Comparison of ENCODE assay signal across 24 mouse cellular contexts in the genomic region with DNA sequence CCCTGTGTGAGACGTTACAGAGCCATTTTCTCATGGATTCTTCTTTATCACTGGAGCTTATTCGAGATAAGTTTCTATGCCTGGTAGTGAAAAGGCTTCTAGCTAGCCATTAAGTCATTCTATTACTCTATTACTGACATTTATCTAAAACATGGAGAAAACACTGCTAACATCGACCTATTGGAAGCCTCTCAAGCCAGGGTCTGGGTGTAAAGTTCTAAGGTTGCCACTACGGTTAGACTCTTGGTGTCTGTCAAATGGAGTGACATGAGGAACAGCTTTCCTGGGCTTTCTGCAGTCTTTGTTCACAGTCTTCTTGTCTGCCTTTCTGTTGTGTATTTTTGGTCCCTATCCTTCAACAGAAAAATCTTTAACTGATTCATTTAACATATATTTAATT. TPM values are rescaled to one million over a fixed set of nuclear protein-coding genes. Genes with fewer than 3 reads are reported as not detected.
DNase-seq lines count a peak whose midpoint lies in the region; ATAC-seq and TF ChIP-seq lines count a peak whose summit lies in the region.
"Had no signal": no experiment of that assay in that cellular context is flagged by ENCODE, and none has a peak within 500 bp of the region (broad histone marks: within the 10 kb centered on the region; RNA-seq: fewer than 3 reads in every experiment).

No protein-coding gene starts in this region.

- TF ChIP-seq CTCF in intestine, postnatal 0 days (IDR thresholded peaks at IDR 0.05; ENCODE audit: low read depth), result no peak
- TF ChIP-seq CTCF in kidney, adult 2 months (conservative IDR thresholded peaks at IDR 0.05; ENCODE audit: insufficient read depth, insufficient read length, low read depth, low read length), result no peak
- no peak for TF ChIP-seq CTCF in liver, adult 2 months (IDR thresholded peaks at IDR 0.05; ENCODE audit: low read depth, low read length)

- ATAC-seq in intestine, postnatal 0 days, result 0 out of 2 replicates have a peak, but pooled peaks have one; percentile 60
- no peak for ATAC-seq in intestine, embryonic 15.5 days
- ATAC-seq: activated CD4-positive, CD25-positive, alpha-beta regulatory T cell, adult 4 months; CD4-positive, CD25-positive, alpha-beta regulatory T cell, adult 4 months; Patski had no signal

- no peaks in the 10 kb centered on the region for H3K4me1 ChIP-seq in intestine, postnatal 0 days (replicated peaks; ENCODE audit: control insufficient read depth, insufficient read depth, low read length)
- H3K4me1 ChIP-seq in intestine, embryonic 15.5 days (replicated peaks), result no peaks in the 10 kb centered on the region
- peaks cover 2% of the 10 kb centered on the region; the same call in 1 of the 2 replicates for H3K4me1 ChIP-seq in kidney, adult 2 months (ENCODE audit: control insufficient read depth, insufficient read depth, low read length)
- peaks cover 27% of the 10 kb centered on the region for H3K4me1 ChIP-seq in liver, adult 2 months (ENCODE audit: control insufficient read depth, insufficient read depth, low read length)

- H3K27ac ChIP-seq in intestine, postnatal 0 days (ENCODE audit: low read depth, low read length), result no peak overlapping the region
- no peak overlapping the region for H3K27ac ChIP-seq in intestine, embryonic 15.5 days
- H3K27ac ChIP-seq in kidney, adult 2 months (ENCODE audit: insufficient read depth, low read depth, low read length), result no peak overlapping the region
- H3K27ac ChIP-seq in liver, adult 2 months (replicated peaks; ENCODE audit: insufficient read depth, low read depth, low read length), result peak overlapping the region; percentile 69

- H3K36me3 ChIP-seq in intestine, postnatal 0 days (ENCODE audit: control insufficient read depth, insufficient read depth), result no peaks in the 10 kb centered on the region
- no peaks in the 10 kb centered on the region for H3K36me3 ChIP-seq in intestine, embryonic 15.5 days
- H3K36me3 ChIP-seq in kidney, adult 2 months (ENCODE audit: control insufficient read depth, insufficient read depth, low read length), result no peaks in the 10 kb centered on the region
- H3K36me3 ChIP-seq in liver, adult 2 months (ENCODE audit: control insufficient read depth, insufficient read depth, low read length), result no peaks in the 10 kb centered on the region
- H3K36me3 ChIP-seq: G1E had no signal

- H3K79me2 ChIP-seq in liver, adult 2 months (ENCODE audit: control insufficient read depth, insufficient read depth, low read length), result peaks cover 5% of the 10 kb centered on the region; the same call in 1 of the 2 replicates

- no peak overlapping the region for H3K4me3 ChIP-seq in intestine, postnatal 0 days (ENCODE audit: low read depth, low read length)
- no peak overlapping the region for H3K4me3 ChIP-seq in intestine, embryonic 15.5 days (replicated peaks)
- no peak overlapping the region for H3K4me3 ChIP-seq in kidney, adult 2 months (ENCODE audit: insufficient read depth, low read depth, low read length)
- H3K4me3 ChIP-seq in liver, adult 2 months (ENCODE audit: insufficient read depth, low read depth, low read length), result no peak overlapping the region

- H3K9ac ChIP-seq in intestine, postnatal 0 days (ENCODE audit: low read depth, low read length), result no peak overlapping the region
- no peak overlapping the region for H3K9ac ChIP-seq in intestine, embryonic 15.5 days
- H3K9ac ChIP-seq in liver, adult 2 months (ENCODE audit: low read depth, low read length), result no peak overlapping the region

- no peak overlapping the region for H3K4me2 ChIP-seq in intestine, postnatal 0 days (replicated peaks; ENCODE audit: low read depth)
- H3K4me2 ChIP-seq in intestine, embryonic 15.5 days (replicated peaks), result no peak overlapping the region

- WGBS in intestine, postnatal 0 days, result 47% methylated on average over 4 of the region's 4 CpGs
- WGBS in intestine, embryonic 15.5 days, result 67% methylated on average over 4 of the region's 4 CpGs
- WGBS in kidney, adult 2 months, result 64% methylated on average over 4 of the region's 4 CpGs
- WGBS in liver, adult 2 months, result 19% methylated on average over 4 of the region's 4 CpGs

- no peak for TF ChIP-seq POLR2A in kidney, adult 2 months (IDR thresholded peaks at IDR 0.05; ENCODE audit: low read depth, low read length)
- no peak for TF ChIP-seq POLR2A in liver, adult 2 months (IDR thresholded peaks at IDR 0.05; ENCODE audit: extremely low read depth, insufficient read depth, low read length)

- no peaks in the 10 kb centered on the region for H3K9me3 ChIP-seq in intestine, postnatal 0 days (ENCODE audit: control insufficient read depth)
- no peaks in the 10 kb centered on the region for H3K9me3 ChIP-seq in intestine, embryonic 15.5 days

- H3K27me3 ChIP-seq in intestine, postnatal 0 days (replicated peaks; ENCODE audit: control insufficient read depth, insufficient read depth, low read length), result no peaks in the 10 kb centered on the region
- H3K27me3 ChIP-seq in intestine, embryonic 15.5 days (replicated peaks), result no peaks in the 10 kb centered on the region
- no peaks in the 10 kb centered on the region for H3K27me3 ChIP-seq in kidney, adult 2 months (replicated peaks; ENCODE audit: control insufficient read depth, insufficient read depth, low read length)
- H3K27me3 ChIP-seq in liver, adult 2 months (ENCODE audit: control insufficient read depth, insufficient read depth, low read length), result no peaks in the 10 kb centered on the region
- H3K27me3 ChIP-seq: CH12.LX, Patski had no signal

- DNase-seq in kidney, adult 2 months, result peak; percentile 15
- no peak for DNase-seq in kidney, postnatal 25 days
- DNase-seq in liver, adult 2 months (ENCODE audit: extremely low read depth, low read depth, low spot score), result peak; percentile 92
- DNase-seq in liver, result no peak
- DNase-seq: adrenal gland, adult 2 months; adrenal gland, adult 8-10 months; adrenal gland, postnatal 10 days; adrenal gland, postnatal 14 days; adrenal gland, postnatal 25 days; adrenal gland, postnatal 36 days; B cell, adult 2 months; cerebellum, adult 11 months; cerebellum, adult 11-12 months; cerebellum, adult 18-20 months had no signal

RNA-seq across cellular contexts. Expression of gene Gc, which starts 4.1 kb away (rescaled TPM):
- 1.6 and 3.0 TPM in 2 replicates for polyA plus RNA-seq in intestine, postnatal 0 days (2015; fragmentation: Nextera tagmentation; extraction: Ambion mirVana)
- polyA plus RNA-seq in intestine, embryonic 15.5 days (2015; fragmentation: Nextera tagmentation; extraction: Ambion mirVana), result 30.1 and 52.2 TPM in 2 replicates
- polyA plus RNA-seq in kidney, adult 2 months (2012; rRNA removed), result 60.3 and 71.6 TPM in 2 replicates
- 7,789 and 10,847 TPM in 2 replicates for total RNA-seq in liver, adult 2 months (2014; rRNA removed)
- 2,360 and 2,648 TPM in 2 replicates for polyA plus RNA-seq in liver, adult 2 months (2012; rRNA removed)
- total RNA-seq: adrenal gland, postnatal 25 days; CH12.LX; ES-E14; G1E; MEL had no signal
- polyA plus RNA-seq: activated CD4-positive, CD25-positive, alpha-beta regulatory T cell, adult 4 months; C2C12; CD4-positive, CD25-positive, alpha-beta regulatory T cell, adult 4 months; G1E had no signal

Comparison
In these comparisons a context has a peak if more than half of its experiments do, and no peak if none do; other contexts are left out.
1. DNase-seq: peak in kidney, adult 2 months (single experiment) and liver, adult 2 months (single experiment); none in kidney, postnatal 25 days (0 of 2) and liver (single experiment).
2. RNA of gene Gc, which starts 4.1 kb away (polyA plus RNA-seq): 2,360 to 2,648 TPM in liver, adult 2 months; 60.3 to 71.6 TPM in kidney, adult 2 months, 30.1 to 52.2 TPM in intestine, embryonic 15.5 days and 1.6 to 3.0 TPM in intestine, postnatal 0 days; every median in the first group is over 10 times any median in the second.